Mouse (Mus musculus) forebrain, postnatal 0 days (tissue): Measurements from ENCODE around the gene Ccdc14. TPM values are rescaled to one million over a fixed set of nuclear protein-coding genes. Genes with fewer than 3 reads are reported as not detected.

ENCODE experiments used
- ATAC-seq: fragments of 200-750 bp; cut with Nextera tagmentation; 2 replicates; pipeline ENCODE4 v1.8.0; 2017; ENCODE audit warnings: mild to moderate bottlenecking, moderate library complexity
- DNase-seq: peaks from one replicate; pipeline ENCODE4 v3.0.0-alpha.2; 2015
- H3K27ac ChIP-seq: fragments of 300-500 bp; sonication (generic); 2 replicates; pipeline ENCODE4 v1.5.1; 2014; ENCODE audit warnings: low read depth, mild to moderate bottlenecking, antibody characterized with exemption, low read length, moderate library complexity, mixed read lengths
- H3K27me3 ChIP-seq: fragments of 300-500 bp; sonication (generic); 2 replicates; pipeline ENCODE4 v1.6.1; 2014; ENCODE audit warnings: mild to moderate bottlenecking, low read length, mixed read lengths; ENCODE audit not compliant: insufficient read depth
- H3K36me3 ChIP-seq: fragments of 300-500 bp; sonication (generic); 2 replicates; pipeline ENCODE4 v1.6.1; 2014; ENCODE audit warnings: mild to moderate bottlenecking, moderate library complexity; ENCODE audit not compliant: insufficient read depth
- H3K4me1 ChIP-seq: fragments of 300-500 bp; sonication (generic); 2 replicates; pipeline ENCODE4 v1.6.1; 2014; ENCODE audit warnings: antibody characterized with exemption; ENCODE audit not compliant: insufficient read depth
- H3K4me2 ChIP-seq: fragments of 300-500 bp; sonication (generic); 2 replicates; pipeline ENCODE4 v1.6.1; 2014; ENCODE audit warnings: low read depth, mild to moderate bottlenecking, moderate library complexity
- H3K4me3 ChIP-seq: fragments of 300-500 bp; sonication (generic); 2 replicates; pipeline ENCODE4 v1.5.1; 2014; ENCODE audit warnings: low read depth, low read length, mixed read lengths
- H3K9ac ChIP-seq: fragments of 300-500 bp; sonication (generic); 2 replicates; pipeline ENCODE4 v1.6.1; 2014; ENCODE audit warnings: mild to moderate bottlenecking
- H3K9me3 ChIP-seq: fragments of 300-500 bp; sonication (generic); 2 replicates; pipeline ENCODE4 v1.6.1; 2016; ENCODE audit warnings: low read length
- CTCF ChIP-seq: sonication (generic); IDR thresholded peaks from 2 replicates; pipeline ENCODE4 v1.5.1; 2016; ENCODE audit warnings: antibody characterized with exemption, control low read depth, low read depth
- WGBS: fragments of 180-500 bp; shearing (Covaris S2); extraction: QIAGEN DNeasy Blood & Tissue Kit; methylation state at CpG from one replicate; pipeline ENCODE4 v1.1.7; 2014; 5-methylcytosine and 5-hydroxymethylcytosine counted together
- polyA plus RNA-seq: library from polyadenylated mRNA; unstranded; fragments of >200 nt; fragmentation: Nextera tagmentation; extraction: Ambion mirVana; gene quantifications from 2 replicates; pipeline ENCODE4 v1.2.1, GENCODE M21; 2015
- total RNA-seq: library from RNA; depleted of rRNA; stranded (reverse); fragments of >200 nt; gene quantifications from 2 replicates; pipeline ENCODE4 v1.2.3, GENCODE M21; 2014

Ccdc14 gene
- total and polyA plus RNA-seq, 2 experiments from 2014 or later = 2.2 to 5.1 TPM

GRCm38 (mm10) chr16:34745065-34745585, 54.7 kb downstream of the Ccdc14 start, which contains the start of gene Mylk:
Gene Mylk, plus strand, starts transcription at chr16:34745210.
- Histone ChIP-seq H3K4me2 (peak within 1 kb of the TSS; percentile 94), H3K36me3 (no peaks in the 10 kb centered on the region; the same call in 1 of the 2 replicates), H3K9ac (peak within 1 kb of the TSS; percentile 40; the same call in 1 of the 2 replicates), H3K4me3 (peak within 1 kb of the TSS; percentile 45), H3K27ac (no peak within 1 kb of the TSS), H3K27me3 (peaks cover 3% of the 10 kb centered on the region), H3K9me3 (no peaks in the 10 kb centered on the region), H3K4me1 (no peaks in the 10 kb centered on the region)
- WGBS = under 1% methylated on average over 48 of the region's 48 CpGs
- DNase-seq = peak; percentile 63
- no peak for TF ChIP-seq CTCF
- ATAC-seq = peak; percentile 93

GRCm38 (mm10) chr16:34748081-34748720, 57.8 kb downstream of the Ccdc14 start:
- Histone ChIP-seq H3K27ac (no peak overlapping the region), H3K9ac (no peak overlapping the region), H3K9me3 (no peaks in the 10 kb centered on the region), H3K4me2 (no peak overlapping the region), H3K27me3 (peaks cover 3% of the 10 kb centered on the region), H3K4me1 (no peaks in the 10 kb centered on the region), H3K4me3 (no peak overlapping the region), H3K36me3 (no peaks in the 10 kb centered on the region; the same call in 1 of the 2 replicates)
- no peak for TF ChIP-seq CTCF
- ATAC-seq (no peak), DNase-seq (no peak)
- WGBS = 25% methylated on average over 11 of the region's 11 CpGs

- no peaks in the 10 kb centered on the region; the same call in 1 of the 2 replicates for H3K36me3 ChIP-seq
- no peak overlapping the region for H3K4me3 ChIP-seq
- H3K27me3 ChIP-seq = peaks cover 3% of the 10 kb centered on the region
- no peak for ATAC-seq
- no peak overlapping the region for H3K4me2 ChIP-seq
- H3K27ac ChIP-seq = no peak overlapping the region
- H3K9ac ChIP-seq = no peak overlapping the region
- H3K4me1 ChIP-seq = no peaks in the 10 kb centered on the region
- no peak for TF ChIP-seq CTCF
- 61% methylated on average over 4 of the region's 4 CpGs for WGBS
- DNase-seq = no peak
- H3K9me3 ChIP-seq = no peaks in the 10 kb centered on the region
Observed at GRCm38 (mm10) chr16:34749536-34749935, 59.1 kb downstream of the Ccdc14 start.

GRCm38 (mm10) chr16:34752026-34752425, 61.6 kb downstream of the Ccdc14 start:
- TF ChIP-seq CTCF = no peak
- H3K9me3 ChIP-seq = no peaks in the 10 kb centered on the region
- no peak overlapping the region for H3K9ac ChIP-seq
- no peak overlapping the region for H3K4me3 ChIP-seq
- H3K36me3 ChIP-seq = no peaks in the 10 kb centered on the region
- 54% methylated on average over 3 of the region's 3 CpGs for WGBS
- DNase-seq = no peak
- ATAC-seq = no peak
- no peak overlapping the region for H3K27ac ChIP-seq
- no peaks in the 10 kb centered on the region for H3K4me1 ChIP-seq
- no peaks in the 10 kb centered on the region; the same call in 1 of the 2 replicates for H3K27me3 ChIP-seq
- no peak overlapping the region for H3K4me2 ChIP-seq

GRCm38 (mm10) chr16:34752977-34753376, 62.6 kb downstream of the Ccdc14 start:
- DNase-seq = no peak
- no peak for TF ChIP-seq CTCF
- WGBS = 92% methylated on average over 3 of the region's 3 CpGs
- H3K27ac ChIP-seq = no peak overlapping the region
- ATAC-seq = no peak
- H3K36me3 ChIP-seq = no peaks in the 10 kb centered on the region
- no peak overlapping the region for H3K4me2 ChIP-seq
- H3K27me3 ChIP-seq = no peaks in the 10 kb centered on the region; the same call in 1 of the 2 replicates
- no peaks in the 10 kb centered on the region for H3K4me1 ChIP-seq
- no peaks in the 10 kb centered on the region for H3K9me3 ChIP-seq
- no peak overlapping the region for H3K4me3 ChIP-seq
- no peak overlapping the region for H3K9ac ChIP-seq

- Histone ChIP-seq H3K27me3 (no peaks in the 10 kb centered on the region), H3K9me3 (no peaks in the 10 kb centered on the region), H3K4me3 (no peak overlapping the region), H3K27ac (no peak overlapping the region), H3K4me2 (no peak overlapping the region), H3K36me3 (no peaks in the 10 kb centered on the region), H3K4me1 (no peaks in the 10 kb centered on the region), H3K9ac (no peak overlapping the region)
- DNase-seq (no peak), ATAC-seq (no peak)
- no peak for TF ChIP-seq CTCF
- 68% methylated on average over 7 of the region's 7 CpGs for WGBS
Observed at GRCm38 (mm10) chr16:34756991-34757390, 66.6 kb downstream of the Ccdc14 start.

- Histone ChIP-seq H3K36me3 (no peaks in the 10 kb centered on the region), H3K9ac (no peak overlapping the region), H3K27me3 (no peaks in the 10 kb centered on the region), H3K4me3 (no peak overlapping the region), H3K4me2 (no peak overlapping the region), H3K9me3 (no peaks in the 10 kb centered on the region), H3K27ac (no peak overlapping the region), H3K4me1 (no peaks in the 10 kb centered on the region)
- ATAC-seq (no peak), DNase-seq (no peak)
- TF ChIP-seq CTCF = no peak
- WGBS = 73% methylated on average over 5 of the region's 5 CpGs
Observed at GRCm38 (mm10) chr16:34758205-34758604, 67.8 kb downstream of the Ccdc14 start.
